Mouse (Mus musculus) spleen, postnatal 14 days (tissue): Measurements from ENCODE around the gene Gm20924.
"Not testable (repeated sequence)": the region's sequence is repeated elsewhere in the genome, so short reads cannot be mapped to it uniquely, and the experiment has no call there.

Source experiments
- DNase-seq, 2 experiments: peaks; one replicate each; pipeline ENCODE4 v3.0.0; 2021 to 2022; ENCODE audit warnings: low spot score in 2 of 2

Gm20924 gene

DNA sequence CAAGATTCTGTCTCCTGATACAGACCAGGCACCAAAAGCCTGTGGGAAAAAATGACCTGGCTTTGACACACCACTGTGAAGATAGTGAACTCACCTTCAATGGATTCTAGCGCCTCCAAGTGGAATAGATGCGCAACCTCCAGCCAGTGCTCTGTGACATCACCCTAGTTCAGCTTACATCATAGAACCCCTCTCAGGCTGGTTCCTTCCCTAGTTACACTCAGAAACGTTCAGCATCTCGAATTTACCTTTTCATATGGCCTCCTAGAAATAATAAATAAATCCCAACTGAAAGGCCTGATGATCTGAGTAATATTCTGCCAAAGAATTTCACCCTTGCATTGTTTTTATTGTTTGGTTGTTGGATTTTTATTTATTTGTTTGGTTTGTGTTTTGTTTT is at the start of gene Gm20924:
TSS of gene Gm20924 (minus strand) at position 101 of the 400 bp plus-strand sequence.
- not testable (repeated sequence) for DNase-seq
